Mouse (Mus musculus) testis, adult 2 months (tissue): ENCODE measurements around the gene Ttc25. TPM values are rescaled to one million over a fixed set of nuclear protein-coding genes. Genes with fewer than 3 reads are reported as not detected.
"Not testable (repeated sequence)": the region's sequence is repeated elsewhere in the genome, so short reads cannot be mapped to it uniquely, and the experiment has no call there.

Experiments used
- H3K27ac ChIP-seq: fragments of 200-500 bp; 2 replicates; pipeline ENCODE4 v1.5.1; 2012; ENCODE audit warnings: low read depth, low read length; ENCODE audit not compliant: control insufficient read depth, insufficient read depth
- H3K27me3 ChIP-seq: fragments of 200-500 bp; 2 replicates; pipeline ENCODE4 v1.6.1; 2012; ENCODE audit warnings: mild to moderate bottlenecking, low read length, moderate library complexity; ENCODE audit not compliant: control insufficient read depth, insufficient read depth
- H3K36me3 ChIP-seq: fragments of 200-500 bp; 2 replicates; pipeline ENCODE4 v1.6.1; 2012; ENCODE audit warnings: mild to moderate bottlenecking, low read length; ENCODE audit not compliant: control insufficient read depth, insufficient read depth
- H3K4me1 ChIP-seq: fragments of 200-500 bp; 2 replicates; pipeline ENCODE4 v1.6.1; 2012; ENCODE audit warnings: low read length; ENCODE audit not compliant: control insufficient read depth, insufficient read depth
- H3K4me3 ChIP-seq: fragments of 200-500 bp; 2 replicates; pipeline ENCODE4 v1.5.1; 2012; ENCODE audit warnings: low read depth, mild to moderate bottlenecking, low read length, moderate library complexity, mixed read lengths; ENCODE audit not compliant: control insufficient read depth
- CTCF ChIP-seq: fragments of 200-500 bp; IDR thresholded peaks from 2 replicates; pipeline ENCODE4 v1.5.1; 2012; ENCODE audit warnings: low read depth, mild to moderate bottlenecking, inconsistent platforms, low read length, moderate library complexity; ENCODE audit not compliant: control insufficient read depth, insufficient read depth, insufficient replicate concordance
- POLR2A ChIP-seq: fragments of 200-500 bp; IDR thresholded peaks from 2 replicates; pipeline ENCODE4 v1.6.1; 2012; ENCODE audit warnings: low read depth, mild to moderate bottlenecking, inconsistent platforms, low read length, moderate library complexity; ENCODE audit not compliant: control insufficient read depth
- polyA plus RNA-seq: library from polyadenylated mRNA; depleted of rRNA; stranded (reverse); fragments of >200 nt; gene quantifications from 2 replicates; pipeline ENCODE4 v1.2.3, GENCODE M21; 2012

Ttc25 gene
- polyA plus RNA-seq, 1 experiment, result 74.1 TPM

DNA sequence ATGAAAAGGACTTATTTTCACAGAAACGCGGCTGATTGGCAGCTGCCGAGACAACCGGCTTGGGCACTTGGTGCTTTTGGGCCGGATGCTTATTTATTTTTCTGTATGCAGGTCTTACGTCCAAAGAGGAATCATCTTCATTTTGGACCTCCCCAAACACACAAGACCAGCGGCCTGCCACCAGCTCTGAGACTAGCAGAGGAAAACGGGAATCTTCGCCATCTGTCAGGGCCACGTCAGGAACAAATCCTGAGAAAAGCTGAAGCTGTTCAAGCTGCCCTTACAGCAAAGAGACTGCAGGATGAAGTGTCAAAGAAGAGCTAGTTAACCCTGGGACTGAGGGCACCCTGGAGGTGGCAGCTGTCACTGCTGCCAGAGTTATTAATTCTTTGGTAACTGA lies 60.0 kb downstream of the Ttc25 start:
- no peaks in the 10 kb centered on the region for H3K36me3 ChIP-seq
- H3K27ac ChIP-seq, result no peak overlapping the region
- H3K4me1 ChIP-seq, result peaks cover 2% of the 10 kb centered on the region
- no peak for TF ChIP-seq CTCF
- no peak for TF ChIP-seq POLR2A
- H3K4me3 ChIP-seq, result no peak overlapping the region
- no peaks in the 10 kb centered on the region for H3K27me3 ChIP-seq

DNA sequence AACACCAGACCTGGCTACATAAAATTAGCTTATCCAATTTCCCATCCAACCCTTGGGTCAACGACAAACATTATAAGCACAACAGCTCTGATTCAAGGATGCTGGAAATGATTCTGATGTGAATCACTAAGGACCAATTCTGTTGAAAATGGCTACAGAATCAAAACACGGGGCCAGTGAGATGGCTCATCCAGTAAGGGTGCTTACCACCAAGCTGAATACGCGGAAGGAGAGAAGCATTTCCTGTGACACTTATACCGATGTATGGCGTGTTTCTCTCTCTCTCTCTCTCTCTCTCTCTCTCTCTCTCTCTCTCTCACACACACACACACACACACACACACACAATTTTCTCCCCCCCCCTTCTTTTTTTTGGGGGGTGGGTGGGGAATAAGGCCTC lies 61.7 kb downstream of the Ttc25 start:
- Histone ChIP-seq H3K36me3 (no peaks in the 10 kb centered on the region), H3K4me3 (no peak overlapping the region), H3K27ac (no peak overlapping the region), H3K27me3 (no peaks in the 10 kb centered on the region), H3K4me1 (peaks cover 2% of the 10 kb centered on the region)
- no peak for TF ChIP-seq CTCF
- no peak for TF ChIP-seq POLR2A

DNA sequence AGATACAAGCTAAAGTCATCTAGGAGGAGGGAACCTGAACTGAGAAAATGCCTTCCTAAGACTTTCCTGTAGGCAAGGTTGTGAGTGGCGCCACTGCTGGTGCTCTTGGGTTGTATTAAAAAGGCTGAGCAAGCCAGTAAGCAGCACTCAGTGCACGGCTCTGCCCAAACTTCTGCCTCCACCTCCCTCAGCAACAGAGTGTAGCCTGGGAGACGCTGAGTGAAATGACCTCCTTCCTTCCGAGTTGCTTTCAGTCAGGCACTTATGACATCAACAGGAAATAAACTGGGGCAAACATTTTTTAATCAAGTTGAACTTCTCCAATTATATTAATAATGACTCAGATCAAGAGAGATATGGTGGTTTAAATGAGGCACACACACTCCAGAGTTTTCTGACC lies 63.4 kb downstream of the Ttc25 start:
- Histone ChIP-seq H3K4me3 (no peak overlapping the region), H3K4me1 (peaks cover 4% of the 10 kb centered on the region), H3K27me3 (no peaks in the 10 kb centered on the region), H3K27ac (no peak overlapping the region), H3K36me3 (no peaks in the 10 kb centered on the region)
- TF ChIP-seq POLR2A, result no peak
- TF ChIP-seq CTCF, result no peak

DNA sequence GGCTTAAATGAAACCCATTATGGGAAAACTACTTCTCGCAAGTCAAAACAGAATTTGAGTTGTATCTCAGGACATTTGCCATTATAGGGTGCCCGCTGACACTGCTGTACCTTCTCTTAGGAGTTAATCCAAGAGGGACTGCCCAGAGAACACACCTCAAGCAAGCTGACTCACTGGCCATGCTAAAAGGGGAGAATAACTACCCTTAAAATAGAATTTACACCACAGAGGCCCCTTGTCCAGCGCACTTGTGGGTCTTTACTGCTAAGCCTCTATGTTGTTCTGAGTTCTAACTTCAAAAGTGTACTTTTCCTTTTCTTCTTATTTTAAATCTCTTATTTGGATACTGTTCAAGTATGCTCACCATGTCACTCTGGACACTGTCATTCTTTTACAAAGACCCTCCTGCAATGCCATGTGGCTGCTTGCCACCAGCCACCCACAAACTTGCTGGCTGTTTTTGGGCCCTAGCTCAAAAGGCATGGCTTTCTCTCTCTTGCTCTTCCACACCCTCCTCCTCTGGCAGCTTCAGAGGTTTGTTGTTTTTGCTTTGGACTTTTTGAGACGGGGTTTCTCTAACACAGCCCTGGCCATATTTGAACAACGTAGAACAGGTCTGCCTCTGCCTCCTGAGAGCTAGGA lies 64.1 kb downstream of the Ttc25 start:
- H3K27ac ChIP-seq, result 0 out of 2 replicates have a peak overlapping the region, but pooled peaks have one; percentile 32
- no peaks in the 10 kb centered on the region for H3K36me3 ChIP-seq
- TF ChIP-seq POLR2A (no peak), CTCF (no peak)
- no peak overlapping the region for H3K4me3 ChIP-seq
- peaks cover 4% of the 10 kb centered on the region for H3K4me1 ChIP-seq
- no peaks in the 10 kb centered on the region for H3K27me3 ChIP-seq

DNA sequence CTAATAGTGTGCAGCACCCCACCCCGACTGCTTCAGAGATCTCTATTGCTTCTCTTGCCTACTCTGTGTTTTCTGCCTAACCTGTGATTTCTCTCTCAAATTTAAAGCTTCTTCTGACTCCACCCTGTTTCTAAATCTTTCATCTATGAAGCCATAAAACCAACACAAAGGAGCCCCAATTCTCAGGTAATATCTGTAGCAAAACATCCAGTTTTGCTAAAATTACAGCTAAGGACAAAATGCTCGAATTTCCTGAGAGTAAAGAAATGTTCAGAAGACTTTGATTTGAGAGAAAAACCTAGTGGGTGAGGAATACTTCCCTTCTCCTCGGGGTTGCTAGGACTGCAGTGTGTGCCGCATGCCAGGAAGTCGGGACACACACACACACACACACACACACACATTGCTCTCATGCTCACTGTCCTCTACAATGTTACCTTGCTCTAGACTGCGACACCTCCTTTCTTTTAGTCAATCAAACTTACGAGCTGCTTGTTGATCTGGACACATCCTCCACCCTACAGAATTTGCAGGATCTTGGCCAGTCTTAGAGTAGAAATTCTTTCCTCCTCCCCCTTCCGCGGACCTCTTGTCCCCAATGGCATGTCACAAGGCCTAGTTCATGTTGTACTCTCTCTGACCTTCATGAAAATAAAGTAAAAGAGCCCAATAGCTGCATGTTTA lies 64.7 kb downstream of the Ttc25 start:
- Histone ChIP-seq H3K27ac (peak overlapping the region; percentile 47; the same call in 1 of the 2 replicates), H3K27me3 (no peaks in the 10 kb centered on the region), H3K4me1 (peaks cover 4% of the 10 kb centered on the region), H3K36me3 (no peaks in the 10 kb centered on the region), H3K4me3 (no peak overlapping the region)
- TF ChIP-seq POLR2A (no peak), CTCF (no peak)

DNA sequence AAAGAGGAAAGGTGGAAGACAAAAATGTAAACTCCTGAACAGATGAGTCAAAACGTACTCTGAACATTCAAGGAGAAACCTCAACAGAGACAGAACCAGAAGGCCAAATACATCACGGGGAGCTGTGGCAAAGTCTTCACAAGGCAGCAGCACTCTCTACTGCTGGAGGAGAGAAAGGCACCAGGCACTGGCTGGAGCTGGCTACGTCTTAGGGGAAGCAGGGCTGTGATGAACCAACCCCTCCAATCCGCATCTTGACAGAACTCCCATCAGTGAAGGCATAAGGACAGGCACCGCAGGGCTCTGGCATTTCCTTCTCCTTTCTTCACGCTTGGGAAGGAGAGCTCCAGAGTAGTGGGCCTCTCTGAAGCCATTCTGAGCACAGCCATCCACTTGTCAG lies 66.2 kb downstream of the Ttc25 start:
- no peak for TF ChIP-seq POLR2A
- TF ChIP-seq CTCF, result peak; percentile 14; the same call in 1 of the 2 replicates
- Histone ChIP-seq H3K4me3 (peak overlapping the region; percentile 21), H3K27ac (no peak overlapping the region), H3K36me3 (no peaks in the 10 kb centered on the region), H3K27me3 (no peaks in the 10 kb centered on the region), H3K4me1 (peaks cover 4% of the 10 kb centered on the region)

DNA sequence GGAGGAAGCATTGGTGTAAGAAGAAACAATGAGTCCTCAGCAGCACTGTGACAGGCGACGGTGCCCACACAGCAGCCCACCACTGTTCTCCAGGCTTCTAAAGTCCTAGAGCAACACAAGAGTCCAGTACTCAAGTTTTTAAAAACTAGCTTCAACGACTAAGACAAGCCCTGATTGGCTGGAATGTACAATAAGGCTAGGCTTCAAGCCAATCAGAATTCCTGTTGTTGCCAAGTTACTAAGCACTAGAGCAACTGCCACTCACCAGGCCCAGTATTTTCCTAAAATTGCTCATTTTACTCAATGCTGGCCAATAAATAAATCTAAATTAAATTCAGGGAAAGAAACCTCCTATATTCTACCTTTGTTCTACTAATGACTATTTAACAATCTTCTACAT lies 67.8 kb downstream of the Ttc25 start:
- Histone ChIP-seq H3K36me3 (no peaks in the 10 kb centered on the region), H3K4me3 (peak overlapping the region; percentile 72), H3K27me3 (no peaks in the 10 kb centered on the region), H3K4me1 (peaks cover 4% of the 10 kb centered on the region), H3K27ac (peak overlapping the region; percentile 18; the same call in 1 of the 2 replicates)
- TF ChIP-seq CTCF (no peak), POLR2A (no peak)

DNA sequence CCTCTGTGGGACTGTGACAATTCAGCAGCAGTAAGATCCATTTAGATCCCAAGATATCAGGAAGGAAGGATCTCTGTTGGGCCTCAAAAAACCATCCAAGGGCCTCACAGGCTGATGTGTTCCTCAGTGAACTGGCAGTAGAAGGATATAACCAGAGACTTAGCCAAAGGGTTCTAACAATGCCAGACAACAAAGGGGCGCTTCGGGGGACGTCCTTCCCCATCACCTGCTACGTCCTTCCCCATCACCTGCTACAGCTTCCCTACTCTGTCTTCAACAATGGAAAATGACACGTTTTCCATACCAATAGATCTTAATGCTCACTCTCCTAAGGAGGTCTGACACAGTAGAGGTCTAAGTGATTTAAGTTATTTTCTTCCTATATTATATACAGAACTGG lies 70.9 kb downstream of the Ttc25 start:
- TF ChIP-seq POLR2A (no peak), CTCF (no peak)
- Histone ChIP-seq H3K27me3 (no peaks in the 10 kb centered on the region), H3K36me3 (no peaks in the 10 kb centered on the region), H3K4me3 (no peak overlapping the region), H3K27ac (no peak overlapping the region), H3K4me1 (peaks cover 2% of the 10 kb centered on the region)

DNA sequence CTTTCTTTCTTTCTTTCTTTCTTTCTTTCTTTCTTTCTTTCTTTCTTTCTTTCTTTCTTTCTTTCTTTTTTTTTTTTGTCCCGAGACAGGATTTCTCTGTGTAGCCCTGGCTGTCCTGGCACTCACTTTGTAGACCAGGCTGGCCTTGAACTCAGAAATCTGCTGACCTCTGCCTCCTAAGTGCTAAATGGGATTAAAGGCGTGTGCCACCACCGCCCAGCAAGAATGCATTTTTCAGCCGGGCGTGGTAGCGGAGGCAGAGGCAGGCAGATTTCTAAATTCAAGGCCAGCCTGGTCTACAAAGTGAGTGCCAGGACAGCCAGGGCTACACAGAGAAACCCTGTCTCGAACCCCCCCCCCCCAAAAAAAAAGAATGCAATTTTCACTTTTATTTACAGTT lies 71.4 kb downstream of the Ttc25 start:
- not testable (repeated sequence) for H3K36me3 ChIP-seq, H3K4me1 ChIP-seq, H3K4me3 ChIP-seq, H3K27me3 ChIP-seq, H3K27ac ChIP-seq
